ENCODE assay signal across 14 mouse cellular contexts in the genomic region with DNA sequence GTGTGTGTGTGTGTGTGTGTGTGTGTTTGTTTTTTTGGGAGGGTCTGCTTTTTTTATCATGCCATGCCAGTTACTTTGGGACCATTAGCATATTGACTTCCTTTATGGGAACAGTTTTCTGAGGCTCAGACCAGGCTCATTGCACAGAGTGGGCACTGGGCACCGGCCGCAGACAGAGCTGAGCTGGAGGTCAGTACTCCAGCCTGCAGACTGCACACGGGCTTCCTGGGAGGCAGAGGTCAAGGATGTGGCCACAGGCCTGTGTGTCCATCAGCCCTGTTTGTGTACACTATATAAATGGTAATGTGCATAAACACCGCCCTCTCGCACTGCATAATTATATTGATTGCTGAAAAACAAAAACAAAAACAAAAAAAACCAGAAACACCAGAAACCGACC.
DNase-seq lines count a peak whose midpoint lies in the region; ATAC-seq and TF ChIP-seq lines count a peak whose summit lies in the region.
"Had no signal": no experiment of that assay in that cellular context is flagged by ENCODE, and none has a peak within 500 bp of the region (broad histone marks: within the 10 kb centered on the region; RNA-seq: fewer than 3 reads in every experiment).

No protein-coding gene starts in this region.

- no peak overlapping the region for H3K4me3 ChIP-seq in forebrain, embryonic 15.5 days
- H3K4me3 ChIP-seq in forebrain, embryonic 10.5 days, result no peak overlapping the region
- H3K4me3 ChIP-seq in liver, postnatal 0 days (ENCODE audit: low read depth, low read length), result no peak overlapping the region
- H3K4me3 ChIP-seq in intestine, embryonic 15.5 days (replicated peaks), result no peak overlapping the region
- no peak overlapping the region for H3K4me3 ChIP-seq in intestine, postnatal 0 days (ENCODE audit: low read depth, low read length)
- H3K4me3 ChIP-seq: heart, embryonic 15.5 days; limb, embryonic 10.5 days; liver, embryonic 12.5 days; midbrain, embryonic 13.5 days; neural tube, embryonic 12.5 days had no signal

- H3K4me1 ChIP-seq in forebrain, embryonic 15.5 days, result peaks cover 35% of the 10 kb centered on the region
- H3K4me1 ChIP-seq in forebrain, embryonic 10.5 days, result peaks cover 47% of the 10 kb centered on the region
- H3K4me1 ChIP-seq in liver, postnatal 0 days (ENCODE audit: insufficient read depth), result no peaks in the 10 kb centered on the region; the same call in 1 of the 2 replicates
- H3K4me1 ChIP-seq in intestine, embryonic 15.5 days (replicated peaks), result no peaks in the 10 kb centered on the region
- H3K4me1 ChIP-seq in intestine, postnatal 0 days (replicated peaks; ENCODE audit: control insufficient read depth, insufficient read depth, low read length), result no peaks in the 10 kb centered on the region

- ATAC-seq in forebrain, embryonic 15.5 days (replicated peaks), result no peak
- ATAC-seq in liver, postnatal 0 days, result peak; percentile 87
- ATAC-seq in intestine, embryonic 15.5 days, result no peak
- no peak for ATAC-seq in intestine, postnatal 0 days
- ATAC-seq: liver, embryonic 12.5 days had no signal

- TF ChIP-seq CTCF in liver, postnatal 0 days (IDR thresholded peaks at IDR 0.05; ENCODE audit: low read depth), result no peak
- TF ChIP-seq CTCF in intestine, postnatal 0 days (IDR thresholded peaks at IDR 0.05; ENCODE audit: low read depth), result no peak

- H3K27ac ChIP-seq in forebrain, embryonic 15.5 days (replicated peaks), result peak overlapping the region; percentile 33; the same call in 1 of the 2 replicates
- no peak overlapping the region for H3K27ac ChIP-seq in forebrain, embryonic 10.5 days
- 0 out of 2 replicates have a peak overlapping the region, but pooled peaks have one; percentile 39 for H3K27ac ChIP-seq in liver, postnatal 0 days (ENCODE audit: low read depth)
- H3K27ac ChIP-seq in intestine, embryonic 15.5 days, result no peak overlapping the region
- no peak overlapping the region for H3K27ac ChIP-seq in intestine, postnatal 0 days (ENCODE audit: low read depth, low read length)
- H3K27ac ChIP-seq: gastrocnemius, adult 2 months; heart, embryonic 15.5 days; kidney, postnatal 0 days; liver, embryonic 12.5 days; midbrain, embryonic 13.5 days; neural tube, embryonic 12.5 days had no signal

- H3K36me3 ChIP-seq in forebrain, embryonic 15.5 days, result no peaks in the 10 kb centered on the region
- 0 out of 2 replicates have a peak, but pooled peaks cover 2% of the 10 kb centered on the region for H3K36me3 ChIP-seq in forebrain, embryonic 10.5 days (replicated peaks)
- no peaks in the 10 kb centered on the region for H3K36me3 ChIP-seq in liver, postnatal 0 days (replicated peaks; ENCODE audit: insufficient read depth, low read length)
- no peaks in the 10 kb centered on the region for H3K36me3 ChIP-seq in intestine, embryonic 15.5 days
- peaks cover 1% of the 10 kb centered on the region; the same call in 1 of the 2 replicates for H3K36me3 ChIP-seq in intestine, postnatal 0 days (ENCODE audit: control insufficient read depth, insufficient read depth)
- H3K36me3 ChIP-seq: heart, embryonic 15.5 days; limb, embryonic 10.5 days; liver, embryonic 12.5 days; midbrain, embryonic 13.5 days; neural tube, embryonic 12.5 days had no signal

- DNase-seq in forebrain, embryonic 10.5 days (ENCODE audit: extremely low spot score, low spot score), result no peak
- no peak for DNase-seq in liver, postnatal 0 days
- no peak for DNase-seq in liver
- DNase-seq in NIH3T3 (ENCODE audit: low read depth), result peak; percentile 22

- no peak for TF ChIP-seq EP300 in liver, postnatal 0 days (IDR thresholded peaks at IDR 0.05; ENCODE audit: low read depth)

- no peak overlapping the region for H3K4me2 ChIP-seq in forebrain, embryonic 15.5 days (replicated peaks)
- no peak overlapping the region for H3K4me2 ChIP-seq in liver, postnatal 0 days (ENCODE audit: low read depth, low read length)
- no peak overlapping the region for H3K4me2 ChIP-seq in intestine, embryonic 15.5 days (replicated peaks)
- no peak overlapping the region for H3K4me2 ChIP-seq in intestine, postnatal 0 days (replicated peaks; ENCODE audit: low read depth)
- H3K4me2 ChIP-seq: liver, embryonic 12.5 days; midbrain, embryonic 13.5 days; neural tube, embryonic 12.5 days had no signal

- 59% methylated on average over 6 of the region's 6 CpGs for WGBS in forebrain, embryonic 15.5 days
- WGBS in forebrain, embryonic 10.5 days, result 81% methylated on average over 6 of the region's 6 CpGs
- 66% methylated on average over 6 of the region's 6 CpGs for WGBS in liver, postnatal 0 days (ENCODE audit: insufficient replicate concordance)
- 79% methylated on average over 6 of the region's 6 CpGs for WGBS in intestine, embryonic 15.5 days
- 83% methylated on average over 6 of the region's 6 CpGs for WGBS in intestine, postnatal 0 days

- no peaks in the 10 kb centered on the region for H3K27me3 ChIP-seq in forebrain, embryonic 15.5 days
- peaks cover 25% of the 10 kb centered on the region for H3K27me3 ChIP-seq in forebrain, embryonic 10.5 days (ENCODE audit: poor library complexity, severe bottlenecking)
- H3K27me3 ChIP-seq in liver, postnatal 0 days (ENCODE audit: insufficient read depth, low read length), result no peaks in the 10 kb centered on the region
- no peaks in the 10 kb centered on the region for H3K27me3 ChIP-seq in intestine, embryonic 15.5 days (replicated peaks)
- no peaks in the 10 kb centered on the region for H3K27me3 ChIP-seq in intestine, postnatal 0 days (replicated peaks; ENCODE audit: control insufficient read depth, insufficient read depth, low read length)
- H3K27me3 ChIP-seq: heart, embryonic 15.5 days; liver, embryonic 12.5 days; midbrain, embryonic 13.5 days; neural tube, embryonic 12.5 days had no signal

- no peaks in the 10 kb centered on the region for H3K9me3 ChIP-seq in forebrain, embryonic 15.5 days
- H3K9me3 ChIP-seq in forebrain, embryonic 10.5 days, result no peaks in the 10 kb centered on the region
- no peaks in the 10 kb centered on the region for H3K9me3 ChIP-seq in liver, postnatal 0 days (ENCODE audit: low read length)
- H3K9me3 ChIP-seq in intestine, embryonic 15.5 days, result no peaks in the 10 kb centered on the region
- no peaks in the 10 kb centered on the region for H3K9me3 ChIP-seq in intestine, postnatal 0 days (ENCODE audit: control insufficient read depth)
- H3K9me3 ChIP-seq: heart, embryonic 15.5 days; limb, embryonic 10.5 days; liver, embryonic 12.5 days; midbrain, embryonic 13.5 days; neural tube, embryonic 12.5 days had no signal

- no peak overlapping the region for H3K9ac ChIP-seq in forebrain, embryonic 15.5 days (replicated peaks)
- no peak overlapping the region for H3K9ac ChIP-seq in liver, postnatal 0 days (replicated peaks)
- H3K9ac ChIP-seq in intestine, embryonic 15.5 days, result no peak overlapping the region
- H3K9ac ChIP-seq in intestine, postnatal 0 days (ENCODE audit: low read depth, low read length), result no peak overlapping the region
- H3K9ac ChIP-seq: heart, embryonic 15.5 days; liver, embryonic 12.5 days; midbrain, embryonic 13.5 days; neural tube, embryonic 12.5 days had no signal

Comparison
In these comparisons a context has a peak if more than half of its experiments do, and no peak if none do; other contexts are left out.
1. H3K27ac ChIP-seq: peak in forebrain, embryonic 15.5 days (single experiment) and liver, postnatal 0 days (single experiment); none in forebrain, embryonic 10.5 days (single experiment), intestine, embryonic 15.5 days (single experiment) and intestine, postnatal 0 days (single experiment).